Mouse (Mus musculus) duodenum, adult 2 months (tissue): ENCODE measurements around the gene Sdf2l1. TPM values are rescaled to one million over a fixed set of nuclear protein-coding genes. Genes with fewer than 3 reads are reported as not detected.

Source experiments
- polyA plus RNA-seq: library from polyadenylated mRNA; depleted of rRNA; stranded (reverse); fragments of >200 nt; gene quantifications from 2 replicates; pipeline ENCODE4 v1.2.3, GENCODE M21; 2012; ENCODE audit warnings: low replicate concordance; rRNA removed

Sdf2l1 gene
- 91.9 and 94.2 TPM in 2 replicates for polyA plus RNA-seq

DNA sequence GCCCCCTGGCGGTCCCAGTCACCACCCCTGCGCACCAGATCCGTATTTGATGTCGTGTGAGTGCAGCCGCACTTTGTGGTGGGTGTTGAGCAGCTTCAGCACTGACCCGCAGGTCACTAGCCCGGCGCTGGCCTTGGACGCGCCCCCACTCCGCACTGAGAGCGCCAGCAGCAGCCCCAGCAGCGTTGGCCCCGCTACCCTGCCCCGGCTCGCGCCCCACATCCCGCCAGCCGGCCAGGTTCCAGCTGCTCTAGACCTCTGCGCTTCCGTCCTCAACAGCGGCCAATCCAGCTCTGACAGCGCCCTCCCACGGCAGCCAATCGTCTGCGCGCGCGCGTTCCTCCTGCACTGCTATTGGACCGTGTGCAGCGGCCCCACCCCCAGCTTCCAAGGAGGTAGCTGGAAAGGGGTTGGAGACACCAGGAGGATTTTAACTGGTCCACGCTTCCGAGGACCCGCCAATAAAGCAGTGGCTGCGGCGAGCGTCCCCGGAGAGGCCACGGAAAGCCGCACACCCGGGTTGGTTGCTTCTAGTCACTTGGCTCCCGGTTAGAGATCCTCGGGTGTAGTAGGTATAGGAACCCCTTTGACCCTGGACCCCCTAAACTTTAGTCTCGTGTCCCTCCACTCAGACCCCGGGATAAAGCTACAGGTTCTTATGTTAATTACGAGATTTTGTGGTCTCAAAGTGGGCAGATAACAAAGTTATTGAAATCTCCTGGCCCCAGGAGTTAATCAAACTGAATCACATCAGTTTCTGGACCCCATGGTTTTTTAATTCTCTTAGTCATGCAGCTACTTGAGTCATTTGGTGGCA lies at the start of gene Sdf2l1:
TSS of gene Sdf2l1 (minus strand) at position 295 of the 817 bp plus-strand sequence.

DNA sequence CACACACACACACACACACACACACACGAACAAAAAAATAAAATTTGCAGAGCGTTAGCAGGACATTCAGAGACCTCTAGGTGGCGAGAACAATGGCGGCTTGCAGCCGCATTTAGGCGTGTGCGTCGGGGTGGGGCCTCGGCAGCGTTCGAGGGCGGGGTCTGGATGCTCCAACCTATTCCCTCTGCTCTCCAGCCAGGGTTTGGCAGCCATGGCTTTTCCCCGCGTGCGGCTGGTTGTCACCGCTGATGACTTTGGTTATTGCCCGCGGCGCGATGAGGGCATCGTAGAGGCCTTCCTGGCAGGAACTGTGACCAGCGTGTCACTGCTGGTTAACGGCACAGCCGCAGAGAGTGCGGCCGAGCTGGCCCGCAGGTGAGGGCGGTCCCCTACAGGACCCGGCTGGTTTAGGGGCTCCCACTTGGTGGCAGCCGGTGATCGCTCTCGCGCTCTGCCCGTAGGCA lies 14.6 kb upstream of the Sdf2l1 start, which contains the start of gene Ccdc116:
TSS of gene Ccdc116 (minus strand) at position 458 of the 464 bp plus-strand sequence.

GRCm38 (mm10) chr16:17144339-17144738 lies 12.2 kb upstream of the Sdf2l1 start, which contains the start of gene Ydjc:
Gene Ydjc (plus strand): TSS chr16:17144621.

GRCm38 (mm10) chr16:17124871-17125520 lies 7.2 kb downstream of the Sdf2l1 start, which contains the start of gene 2610318N02Rik:
Gene 2610318N02Rik (minus strand): TSS chr16:17125167.

DNA sequence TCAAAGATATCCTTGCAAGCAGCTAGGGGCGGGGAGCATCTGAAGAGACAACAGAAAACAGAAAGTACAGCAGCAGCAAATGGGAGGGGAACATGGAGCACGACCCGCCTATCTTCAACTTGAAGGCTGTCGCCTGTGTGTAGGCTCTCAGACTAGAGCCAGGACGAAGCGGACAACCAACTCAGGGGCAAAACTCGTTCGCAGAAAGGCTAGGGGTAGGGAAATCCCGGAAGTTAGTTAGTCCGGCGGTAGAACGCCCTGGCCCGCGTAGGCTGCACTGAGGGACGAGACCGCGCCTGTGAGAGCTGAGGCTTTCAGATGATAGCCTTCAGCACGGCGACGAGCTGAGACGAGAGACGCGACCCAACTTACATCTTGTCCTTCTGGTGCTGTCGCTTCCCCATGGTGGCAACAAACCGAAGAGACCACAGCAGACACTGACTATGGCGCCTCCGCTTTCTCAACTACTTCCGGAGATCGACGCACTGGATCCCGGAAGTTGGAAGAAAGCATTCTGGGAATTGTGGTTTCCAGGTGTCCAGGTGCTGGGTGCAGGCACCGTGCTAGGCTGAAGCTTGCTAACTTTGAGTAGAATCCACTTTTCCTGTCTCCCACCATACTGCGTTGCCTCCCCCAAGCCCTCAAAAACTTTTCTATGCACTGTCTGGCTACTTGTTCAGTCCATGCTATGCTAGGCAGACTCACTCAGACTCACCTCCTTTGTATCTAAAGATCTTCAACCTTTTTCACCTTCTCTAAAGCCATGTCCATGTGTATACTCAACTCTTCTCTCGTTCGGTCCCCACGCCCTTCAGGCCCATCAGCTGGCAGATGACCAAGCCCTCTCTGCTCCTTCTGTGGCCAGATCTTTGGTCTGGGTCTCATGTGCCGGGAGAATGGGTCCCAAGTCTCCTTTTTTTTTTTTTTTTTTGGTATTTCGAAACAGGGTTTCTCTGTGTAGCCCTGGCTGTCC lies 21.1 kb downstream of the Sdf2l1 start, which contains the start of gene Ppil2:
TSS of gene Ppil2 (minus strand) at position 487 of the 973 bp plus-strand sequence.

Other genes with a start within 250 kb of the Sdf2l1 start
- gene Ppm1f, start 235.9 kb downstream of the Sdf2l1 start, polyA plus RNA-seq: 2.0 and 3.2 TPM in 2 replicates
- 21.3 and 29.2 TPM in 2 replicates for gene Mapk1, start 149.0 kb downstream of the Sdf2l1 start, polyA plus RNA-seq
- 0.46 and 1.0 TPM in 2 replicates for gene Ypel1, start 62.7 kb downstream of the Sdf2l1 start, polyA plus RNA-seq
- 53.5 and 68.0 TPM in 2 replicates for gene Ppil2, start 21.1 kb downstream of the Sdf2l1 start, polyA plus RNA-seq
- gene 2610318N02Rik, start 7.2 kb downstream of the Sdf2l1 start, polyA plus RNA-seq: 7.8 and 8.6 TPM in 2 replicates
- gene Ydjc, start 12.2 kb upstream of the Sdf2l1 start, polyA plus RNA-seq: 71.0 and 99.9 TPM in 2 replicates
- 14.5 and 14.6 TPM in 2 replicates for gene Ccdc116, start 14.8 kb upstream of the Sdf2l1 start, polyA plus RNA-seq
- 56.4 and 75.8 TPM in 2 replicates for gene Ube2l3, start 70.3 kb upstream of the Sdf2l1 start, polyA plus RNA-seq
- 0.06 and 0.11 TPM in 2 replicates for gene Rimbp3, start 76.2 kb upstream of the Sdf2l1 start, polyA plus RNA-seq
- gene Hic2, start 101.2 kb upstream of the Sdf2l1 start, polyA plus RNA-seq: 1.2 and 2.2 TPM in 2 replicates
- 6.2 and 12.6 TPM in 2 replicates for gene Tmem191c, start 143.7 kb upstream of the Sdf2l1 start, polyA plus RNA-seq
- 0.08 TPM in 1 of 2 replicates, not detected in the other for gene Serpind1, start 199.0 kb upstream of the Sdf2l1 start, polyA plus RNA-seq